Mouse (Mus musculus): ENCODE results near the gene Gpld1.
"Not testable (repeated sequence)": the region's sequence is repeated elsewhere in the genome, so short reads cannot be mapped to it uniquely, and the experiment has no call there.

The Gpld1 gene

DNA sequence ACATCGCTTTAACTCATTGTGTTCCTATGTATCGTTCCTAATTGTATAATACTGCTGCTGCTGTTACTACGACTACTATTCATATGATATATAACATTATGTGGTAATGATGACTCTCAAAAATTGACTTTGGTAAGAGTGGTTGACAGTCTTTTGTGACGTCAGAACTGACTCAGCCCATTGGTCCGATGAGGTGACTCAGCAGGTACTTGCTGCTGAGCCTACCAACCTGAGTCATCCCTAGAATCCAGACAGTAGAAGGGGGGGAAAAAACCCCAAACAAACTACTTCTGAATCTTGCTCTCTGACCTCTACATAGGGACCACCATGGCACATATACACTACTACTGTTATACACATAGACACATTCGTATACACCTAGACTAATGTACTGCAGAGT lies 5.9 kb downstream of the Gpld1 start:
- no peak for DNase-seq (ENCODE audit: low spot score)

DNA sequence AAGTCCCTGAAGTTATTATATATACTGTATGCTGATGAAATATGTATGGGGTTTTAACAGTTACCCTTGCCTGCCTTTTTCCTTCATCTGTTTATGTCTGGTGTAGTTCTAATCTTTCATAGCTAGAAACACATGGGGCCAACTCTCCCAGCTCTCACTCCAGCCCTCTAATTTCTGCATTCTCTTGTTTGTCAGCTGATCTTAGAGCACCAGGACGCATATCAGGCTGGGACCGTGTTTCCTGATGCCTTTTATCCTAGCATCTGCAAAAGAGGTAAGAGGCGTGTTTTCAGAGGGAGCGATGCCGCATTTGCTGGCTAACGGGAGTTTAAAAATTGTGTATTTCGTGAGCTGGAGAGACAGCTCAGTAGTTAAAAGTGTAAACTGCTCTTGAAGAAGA lies 9.7 kb downstream of the Gpld1 start:
- no peak for DNase-seq (ENCODE audit: low spot score)

- DNase-seq (ENCODE audit: low spot score): no peak
Measured at GRCm38 (mm10) chr13:24955091-24955490, 12.1 kb downstream of the Gpld1 start.

GRCm38 (mm10) chr13:24955500-24955899 lies 12.5 kb downstream of the Gpld1 start:
- DNase-seq (ENCODE audit: low spot score): peak; percentile 77

DNA sequence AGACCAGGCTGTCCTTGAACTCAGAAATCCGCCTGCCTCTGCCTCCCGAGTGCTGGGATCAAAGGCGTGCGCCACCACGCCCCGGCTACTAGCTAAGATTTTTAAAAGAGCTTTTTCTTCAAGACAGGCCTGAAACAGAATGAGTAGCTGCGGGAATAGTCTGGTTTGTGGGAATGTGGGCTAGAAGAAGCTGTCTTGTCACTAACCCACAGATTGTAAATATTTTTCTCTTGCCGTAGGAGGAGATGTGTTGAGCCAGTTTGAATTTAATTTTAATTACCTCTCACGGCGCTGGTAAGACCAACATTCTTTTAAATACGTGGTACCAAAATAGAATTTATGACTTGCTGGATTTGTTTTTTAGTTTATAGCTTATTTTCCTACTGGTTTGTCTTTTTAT lies 15.7 kb downstream of the Gpld1 start:
- DNase-seq (ENCODE audit: low spot score): no peak

DNA sequence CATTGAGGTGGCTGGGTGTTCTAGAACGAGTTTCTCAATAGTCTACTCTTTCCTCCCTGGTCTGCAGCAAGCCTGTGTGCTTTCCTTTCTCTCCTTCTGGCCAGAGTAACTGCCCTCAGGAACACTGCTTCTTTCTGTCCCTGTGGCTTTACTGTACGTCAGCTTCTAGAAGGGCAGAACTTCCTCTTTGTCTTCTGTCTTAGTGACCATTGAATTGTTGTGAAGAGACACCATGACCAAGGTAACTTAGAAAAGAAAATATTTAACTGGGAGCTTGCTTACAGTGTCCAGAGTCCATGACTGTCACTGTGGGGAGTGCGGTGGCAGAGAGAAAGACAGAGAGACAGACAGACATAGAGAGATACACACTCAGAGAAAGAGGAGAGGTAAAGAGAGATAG lies 17.1 kb downstream of the Gpld1 start:
- DNase-seq (ENCODE audit: low spot score): no peak

GRCm38 (mm10) chr13:24962119-24962518 lies 19.2 kb downstream of the Gpld1 start:
- no peak for DNase-seq (ENCODE audit: low spot score)

- DNase-seq (ENCODE audit: low spot score): peak; percentile 14
Measured at GRCm38 (mm10) chr13:24965130-24965845, 22.3 kb downstream of the Gpld1 start.

DNA sequence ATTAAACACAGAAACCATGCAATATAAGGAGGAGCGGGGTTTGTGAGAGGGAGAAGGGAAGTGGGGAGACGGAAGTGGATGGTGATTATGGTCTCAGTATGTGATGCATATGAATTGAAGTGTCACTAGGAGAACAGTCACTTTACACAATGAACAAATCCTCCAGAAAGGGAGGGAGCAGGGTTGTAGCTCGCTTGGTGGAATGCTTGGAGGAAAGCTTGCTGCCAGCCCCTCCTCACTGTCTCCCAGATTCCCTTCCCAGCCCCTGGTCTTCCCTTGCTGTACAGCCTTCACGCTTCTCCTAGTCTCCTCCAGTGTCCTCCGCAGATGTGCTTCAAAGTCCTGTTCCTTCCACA lies 22.9 kb downstream of the Gpld1 start:
- no peak for DNase-seq (ENCODE audit: low spot score)

DNA sequence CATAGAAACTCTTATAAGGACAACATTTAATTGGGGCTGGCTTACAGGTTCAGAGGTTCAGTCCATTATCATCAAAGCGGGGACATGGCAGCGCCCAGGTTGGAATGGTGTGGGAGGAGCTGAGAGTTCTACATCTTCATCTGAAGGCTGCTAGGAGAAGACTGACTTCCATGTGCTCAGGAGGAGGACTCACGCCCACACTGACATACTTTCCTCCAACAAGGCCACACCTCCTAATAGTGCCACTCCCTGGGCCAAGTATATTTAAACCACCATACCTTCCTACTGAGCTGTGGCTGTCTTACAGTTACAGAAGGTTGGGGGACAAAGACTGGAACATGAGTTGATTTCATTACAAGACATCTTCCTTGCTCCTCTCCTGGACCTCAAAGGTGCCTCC lies 28.8 kb downstream of the Gpld1 start:
- not testable (repeated sequence) for DNase-seq (ENCODE audit: low spot score)

- no peak for DNase-seq (ENCODE audit: low spot score)
Measured at GRCm38 (mm10) chr13:24976384-24976783, 33.4 kb downstream of the Gpld1 start.

DNA sequence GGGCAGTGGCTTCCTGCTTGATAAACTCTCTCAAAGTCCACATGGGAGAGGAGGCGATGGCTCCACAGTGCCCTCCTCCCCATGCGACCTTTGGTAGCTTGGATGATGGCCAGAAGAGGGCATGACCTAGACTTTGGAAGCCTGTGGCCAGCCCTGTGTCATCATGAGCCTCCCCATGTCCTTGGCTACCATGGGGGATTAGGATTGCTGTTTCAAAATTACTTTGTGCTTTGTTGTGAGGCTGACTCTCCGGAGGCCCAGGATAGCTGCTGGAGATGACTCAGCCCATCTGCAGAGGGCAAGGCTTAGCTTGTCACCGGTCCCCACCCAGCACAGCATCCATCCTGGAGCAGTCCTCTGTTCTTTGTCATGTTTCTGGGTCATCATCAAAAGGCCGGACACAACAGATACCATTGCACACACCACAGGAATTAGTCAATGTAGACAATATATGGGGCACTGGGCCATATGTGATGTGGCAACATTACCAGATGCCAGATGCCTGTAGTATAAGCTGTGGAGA lies 34.9 kb downstream of the Gpld1 start:
- no peak for DNase-seq (ENCODE audit: low spot score)

- no peak for DNase-seq (ENCODE audit: low spot score)
Measured at GRCm38 (mm10) chr13:24981031-24981430, 38.1 kb downstream of the Gpld1 start.

DNA sequence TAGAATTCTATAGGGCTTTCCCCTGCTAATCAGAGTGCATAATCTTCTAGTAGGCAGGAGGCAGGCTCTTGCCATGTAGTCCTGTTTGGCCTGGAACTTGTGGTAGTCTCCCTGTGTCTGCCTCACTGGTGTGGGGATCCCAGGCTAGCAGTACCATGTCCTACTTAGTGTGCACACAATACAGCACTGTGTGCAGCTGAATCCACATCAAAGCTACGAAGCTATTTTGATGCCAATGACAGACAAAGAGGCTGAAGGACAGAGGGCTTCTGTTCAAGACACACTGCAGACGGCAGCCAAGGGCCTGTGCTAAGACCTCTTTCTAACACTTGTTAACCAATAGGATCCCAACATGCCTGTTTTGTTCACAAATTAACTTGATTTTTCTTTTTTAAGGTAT lies 42.5 kb downstream of the Gpld1 start:
- DNase-seq (ENCODE audit: low spot score): no peak

DNA sequence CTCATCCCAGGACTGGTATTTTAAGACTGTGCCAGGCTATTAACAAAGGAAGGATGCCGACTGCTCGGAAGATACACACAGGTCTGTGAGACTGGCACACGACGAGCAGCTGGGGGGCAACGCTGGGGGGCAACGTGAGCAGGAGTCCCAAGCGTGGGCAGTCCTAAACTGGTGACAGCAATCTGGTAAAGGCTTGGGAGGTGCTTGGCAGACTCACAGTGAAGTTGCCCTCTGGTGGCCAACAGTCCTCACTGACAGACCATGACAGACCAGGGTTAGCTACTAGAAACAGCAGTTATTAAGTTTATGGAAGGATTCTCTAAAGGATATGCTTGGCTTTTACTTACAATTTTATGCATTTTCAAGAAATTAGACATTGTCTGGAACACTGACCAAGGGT lies 45.4 kb downstream of the Gpld1 start:
- peak; percentile 60 for DNase-seq (ENCODE audit: low spot score)

DNA sequence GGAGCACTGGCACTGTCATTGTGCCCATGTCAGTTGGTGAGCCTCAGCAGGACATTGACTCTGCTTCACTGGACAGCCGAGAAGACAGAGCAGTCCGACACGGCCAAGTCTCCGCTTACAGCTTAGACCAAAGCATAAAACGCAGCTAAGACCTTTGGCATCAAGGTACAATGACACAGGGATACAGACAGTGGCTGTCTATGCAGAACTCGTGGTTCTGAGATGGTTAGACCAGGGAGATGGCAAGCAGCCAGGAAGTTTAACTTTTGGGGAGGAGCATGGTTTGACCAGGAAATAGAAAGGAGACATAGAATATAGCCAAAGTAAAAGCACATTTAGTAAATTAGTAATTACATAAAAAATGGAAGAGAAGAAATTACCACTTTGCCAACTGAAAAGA lies 46.1 kb downstream of the Gpld1 start:
- peak; percentile 18 for DNase-seq (ENCODE audit: low spot score)

GRCm38 (mm10) chr13:24993160-24993559 lies 50.2 kb downstream of the Gpld1 start:
- DNase-seq (ENCODE audit: low spot score): peak; percentile 13

DNA sequence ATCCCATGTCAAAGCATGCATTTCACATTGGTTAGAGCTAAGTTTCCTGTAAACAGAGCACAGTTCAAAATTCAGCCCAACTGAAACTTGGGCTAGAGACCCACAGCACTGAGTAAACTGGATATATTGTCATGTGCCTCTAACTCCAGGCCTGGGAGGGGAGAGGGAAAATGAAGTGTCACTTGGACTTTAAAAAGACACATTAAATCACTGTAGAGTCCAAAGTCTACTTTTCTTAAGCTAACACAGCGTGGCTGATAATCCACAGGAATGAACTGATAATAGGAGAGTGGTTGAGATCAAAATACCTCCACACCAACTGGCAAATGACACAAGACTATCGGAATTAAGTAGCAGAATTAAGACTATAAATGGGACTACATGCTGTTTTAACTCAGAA lies 56.6 kb downstream of the Gpld1 start:
- no peak for DNase-seq (ENCODE audit: low spot score)

DNA sequence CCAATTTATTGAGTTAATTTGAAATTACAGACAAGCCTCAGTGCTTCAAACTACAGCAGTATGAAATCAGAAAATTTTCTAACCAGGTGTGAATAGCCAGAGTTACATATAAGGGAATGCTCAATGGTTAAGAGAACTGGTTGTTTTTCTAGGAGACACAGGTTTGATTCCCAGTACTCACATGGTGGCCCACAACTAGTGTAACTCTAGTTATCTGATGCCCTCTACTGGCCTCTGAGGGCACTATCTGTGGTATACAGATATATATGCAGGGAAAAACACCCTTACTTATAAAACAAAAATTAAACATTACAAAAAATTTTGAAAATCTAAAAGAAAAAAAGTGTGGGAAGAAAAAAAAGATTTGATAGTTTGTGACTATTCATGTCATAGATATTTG lies 60.0 kb downstream of the Gpld1 start:
- DNase-seq (ENCODE audit: low spot score): no peak

DNA sequence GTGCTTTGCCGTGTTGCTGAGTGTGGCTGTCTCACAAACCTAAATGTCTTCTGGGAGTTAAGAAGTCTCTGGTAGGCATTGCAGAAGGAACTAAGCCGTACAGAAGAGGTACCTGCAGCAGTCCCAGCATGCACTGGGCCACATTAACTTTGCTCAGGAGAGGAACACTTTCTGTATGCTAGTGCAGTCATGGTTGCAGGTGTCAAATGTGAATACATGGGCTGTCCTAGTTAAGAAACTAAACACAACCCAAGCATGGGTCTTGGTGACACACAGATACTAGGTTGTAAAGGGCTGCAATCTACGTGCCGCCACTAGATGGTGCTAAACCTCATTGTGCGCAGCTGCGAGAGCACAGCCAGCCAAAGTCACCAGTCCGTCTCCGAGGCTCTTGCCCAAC lies 64.2 kb downstream of the Gpld1 start:
- DNase-seq (ENCODE audit: low spot score): peak; percentile 41

- DNase-seq (ENCODE audit: low spot score): no peak
Measured at GRCm38 (mm10) chr13:25018316-25018715, 75.4 kb downstream of the Gpld1 start.

GRCm38 (mm10) chr13:25019793-25020539 lies 77.0 kb downstream of the Gpld1 start, which contains the start of gene Mrs2:
Gene Mrs2, minus strand, starts transcription at chr13:25020379.
- peak; percentile 87 for DNase-seq (ENCODE audit: low spot score)

GRCm38 (mm10) chr13:25020540-25020892 lies 77.6 kb downstream of the Gpld1 start:
- no peak for DNase-seq (ENCODE audit: low spot score)

DNA sequence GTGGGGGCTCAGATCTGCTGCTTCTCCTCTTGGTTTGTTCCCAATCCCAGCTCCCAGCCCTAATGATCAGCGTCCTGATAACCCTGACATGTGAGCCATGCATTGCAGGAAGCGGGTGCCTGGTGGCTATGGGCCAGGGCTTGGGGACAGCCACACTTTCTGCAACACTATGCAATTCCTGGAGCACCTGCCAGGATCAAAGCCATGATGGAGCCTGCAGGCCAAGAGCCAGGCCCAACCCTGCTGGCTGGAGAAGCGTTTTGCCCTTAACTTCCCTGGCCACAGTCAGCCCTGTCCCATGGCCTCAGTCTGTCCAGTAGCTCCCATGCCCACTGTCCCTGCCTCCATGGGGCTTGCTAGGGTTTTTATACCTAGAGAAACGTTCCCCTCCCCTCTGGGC lies 79.4 kb downstream of the Gpld1 start:
- no peak for DNase-seq (ENCODE audit: low spot score)

Measured in urinary bladder, postnatal 14 days (tissue).